In the genomic region with DNA sequence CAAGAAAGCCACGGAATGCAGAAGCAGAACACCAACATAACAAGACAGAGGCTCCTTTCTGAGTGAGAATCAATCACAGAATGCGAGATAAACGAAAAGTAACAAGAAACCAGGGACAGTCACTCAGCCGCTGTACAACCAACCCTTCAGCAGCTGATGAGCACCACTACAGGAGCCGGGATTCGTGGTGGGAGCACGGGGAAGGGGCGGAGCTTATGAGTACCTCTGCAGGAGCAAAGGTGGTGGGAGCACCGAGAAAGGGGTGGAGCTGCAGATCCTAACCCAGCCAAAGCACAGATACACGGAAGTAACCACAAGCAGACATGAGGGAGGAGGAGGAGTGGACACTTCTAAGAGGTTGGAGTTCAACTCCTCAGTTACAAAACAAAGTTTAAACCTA, we compare ENCODE assay signal across 28 mouse cellular contexts.
DNase-seq lines count a peak whose midpoint lies in the region; ATAC-seq and TF ChIP-seq lines count a peak whose summit lies in the region.
"Had no signal": no experiment of that assay in that cellular context is flagged by ENCODE, and none has a peak within 500 bp of the region (broad histone marks: within the 10 kb centered on the region; RNA-seq: fewer than 3 reads in every experiment).

No protein-coding gene starts in this region.

- H3K4me3 ChIP-seq in ES-E14 (ENCODE audit: insufficient read depth in 1 of 2, low read depth in 1 of 2, low read length in 2 of 2, poor library complexity in 1 of 2, severe bottlenecking in 1 of 2): peak overlapping the region; percentile 0 to 45; a peak in 3 of 4 replicates
- H3K4me3 ChIP-seq in hindbrain, embryonic 10.5 days: no peak overlapping the region
- H3K4me3 ChIP-seq in hindbrain, postnatal 0 days (ENCODE audit: low read length): no peak overlapping the region
- H3K4me3 ChIP-seq: embryonic facial prominence, embryonic 10.5 days; embryonic facial prominence, embryonic 13.5 days; erythroblast, embryonic 14.5 days; forebrain, embryonic 12.5 days; forebrain, embryonic 15.5 days; heart, embryonic 13.5 days had no signal

- 92% methylated on average over 10 of the region's 10 CpGs for WGBS in hindbrain, embryonic 10.5 days
- WGBS in hindbrain, postnatal 0 days: 95% methylated on average over 10 of the region's 10 CpGs

- H3K36me3 ChIP-seq in ES-E14 (ENCODE audit: control insufficient read depth, insufficient read depth, low read length, poor library complexity, severe bottlenecking): peaks cover 9% of the 10 kb centered on the region
- no peaks in the 10 kb centered on the region for H3K36me3 ChIP-seq in hindbrain, embryonic 10.5 days
- H3K36me3 ChIP-seq in hindbrain, postnatal 0 days (ENCODE audit: insufficient read depth, low read length): peaks cover 4% of the 10 kb centered on the region; the same call in 1 of the 2 replicates
- H3K36me3 ChIP-seq: embryonic facial prominence, embryonic 10.5 days; embryonic facial prominence, embryonic 13.5 days; forebrain, embryonic 12.5 days; forebrain, embryonic 15.5 days; heart, embryonic 13.5 days had no signal

- H3K27me3 ChIP-seq in hindbrain, embryonic 10.5 days (ENCODE audit: insufficient read depth, poor library complexity, severe bottlenecking): peaks cover 5% of the 10 kb centered on the region; the same call in 1 of the 2 replicates
- H3K27me3 ChIP-seq in hindbrain, postnatal 0 days (ENCODE audit: insufficient read depth, low read length): no peaks in the 10 kb centered on the region
- H3K27me3 ChIP-seq: CH12.LX; embryonic facial prominence, embryonic 13.5 days; forebrain, embryonic 12.5 days; forebrain, embryonic 15.5 days; heart, embryonic 13.5 days had no signal

- TF ChIP-seq CTCF in hindbrain, postnatal 0 days (IDR thresholded peaks at IDR 0.05; ENCODE audit: low read depth): no peak

- no peak for ATAC-seq in hindbrain, postnatal 0 days
- ATAC-seq: activated CD4-positive, CD25-positive, alpha-beta regulatory T cell, adult 4 months; forebrain, embryonic 15.5 days; intestine, postnatal 0 days had no signal

- H3K9me3 ChIP-seq in ES-E14 (ENCODE audit: control insufficient read depth, insufficient read depth, low read depth, low read length): no peaks in the 10 kb centered on the region
- H3K9me3 ChIP-seq in hindbrain, embryonic 10.5 days: no peaks in the 10 kb centered on the region
- no peaks in the 10 kb centered on the region for H3K9me3 ChIP-seq in hindbrain, postnatal 0 days (ENCODE audit: low read length)
- H3K9me3 ChIP-seq: embryonic facial prominence, embryonic 10.5 days; embryonic facial prominence, embryonic 13.5 days; forebrain, embryonic 12.5 days; forebrain, embryonic 15.5 days; heart, embryonic 13.5 days had no signal

- H3K27ac ChIP-seq in ES-E14 (ENCODE audit: insufficient read depth, low read depth, low read length, poor library complexity, severe bottlenecking): peak overlapping the region; percentile 70; the same call in 1 of the 2 replicates
- no peak overlapping the region for H3K27ac ChIP-seq in hindbrain, embryonic 10.5 days
- no peak overlapping the region for H3K27ac ChIP-seq in hindbrain, postnatal 0 days
- H3K27ac ChIP-seq: embryonic facial prominence, embryonic 10.5 days; embryonic facial prominence, embryonic 13.5 days; forebrain, embryonic 12.5 days; forebrain, embryonic 15.5 days; heart, embryonic 13.5 days; hindbrain, embryonic 14.5 days had no signal

- DNase-seq in testis, postnatal 14 days (ENCODE audit: low spot score): peak; percentile 26
- no peak for DNase-seq in testis, postnatal 10 days (ENCODE audit: low spot score)
- peak; percentile 70 for DNase-seq in ES-E14 (ENCODE audit: low read depth, low spot score)
- peak; percentile 76 for DNase-seq in WW6 (ENCODE audit: low read depth, low spot score)
- no peak for DNase-seq in hindbrain, embryonic 10.5 days (ENCODE audit: low spot score)
- DNase-seq in cerebellum, adult 18-20 months: no peak
- no peak for DNase-seq in hindbrain, postnatal 0 days (ENCODE audit: low spot score)
- DNase-seq: adrenal gland, adult 8-10 months; adrenal gland, postnatal 25 days; B cell, adult 2 months; cerebellum, adult 11-12 months; cerebellum, adult 9-11 months; cerebellum, postnatal 36 days; embryo, embryonic 11 days; gastrocnemius, postnatal 25 days; heart, adult 18-20 months; heart, postnatal 14 days; kidney, adult 2 months had no signal

- no peak overlapping the region for H3K9ac ChIP-seq in ES-E14 (ENCODE audit: insufficient read depth, low read depth, low read length, poor library complexity, severe bottlenecking)
- no peak overlapping the region for H3K9ac ChIP-seq in hindbrain, postnatal 0 days (replicated peaks; ENCODE audit: low read length)
- H3K9ac ChIP-seq: embryonic facial prominence, embryonic 13.5 days; forebrain, embryonic 12.5 days; forebrain, embryonic 15.5 days; heart, embryonic 13.5 days; hindbrain, embryonic 14.5 days had no signal

- H3K4me1 ChIP-seq in ES-E14 (ENCODE audit: control insufficient read depth in 2 of 2, insufficient read depth in 2 of 2, low read length in 2 of 2, poor library complexity in 1 of 2): peaks cover 24% of the 10 kb centered on the region in 2 experiments
- H3K4me1 ChIP-seq in hindbrain, embryonic 10.5 days (replicated peaks): no peaks in the 10 kb centered on the region
- no peaks in the 10 kb centered on the region for H3K4me1 ChIP-seq in hindbrain, postnatal 0 days (ENCODE audit: insufficient read depth, low read length)
- H3K4me1 ChIP-seq: embryonic facial prominence, embryonic 13.5 days; forebrain, embryonic 12.5 days; forebrain, embryonic 15.5 days had no signal

- no peak overlapping the region for H3K4me2 ChIP-seq in hindbrain, postnatal 0 days (ENCODE audit: low read depth, low read length)
- H3K4me2 ChIP-seq: embryonic facial prominence, embryonic 13.5 days; forebrain, embryonic 12.5 days; forebrain, embryonic 15.5 days; heart, embryonic 13.5 days; hindbrain, embryonic 14.5 days had no signal

- in situ Hi-C loops in ES-E14 (cut with MboI; ENCODE audit: low sequenced_read_pairs in 2 of 2, unreplicated experiment in 2 of 2): no loop called here

TF ChIP-seq in ES-E14, 5 proteins besides CTCF, POLR2A, EP300 and RAD21:
- no peak for TF ChIP-seq ZC3H11A (IDR thresholded peaks at IDR 0.05; ENCODE audit: borderline replicate concordance, low read depth, low read length)
- no peak for TF ChIP-seq ZNF384 (IDR thresholded peaks at IDR 0.05; ENCODE audit: low read depth, low read length)
- no peak for TF ChIP-seq CHD2 (IDR thresholded peaks at IDR 0.05; ENCODE audit: low read depth, low read length)

Comparison
In these comparisons a context has a peak if more than half of its experiments do, and no peak if none do; other contexts are left out.
1. DNase-seq: peak in testis, postnatal 14 days (single experiment), ES-E14 (single experiment) and WW6 (single experiment); none in testis, postnatal 10 days (single experiment), hindbrain, embryonic 10.5 days (single experiment), cerebellum, adult 18-20 months (0 of 2) and hindbrain, postnatal 0 days (single experiment).
2. H3K4me3 ChIP-seq: peak in ES-E14 (2 of 2); none in hindbrain, embryonic 10.5 days (single experiment) and hindbrain, postnatal 0 days (single experiment).